Comparison of ENCODE assay signal across 25 mouse cellular contexts in the genomic region with DNA sequence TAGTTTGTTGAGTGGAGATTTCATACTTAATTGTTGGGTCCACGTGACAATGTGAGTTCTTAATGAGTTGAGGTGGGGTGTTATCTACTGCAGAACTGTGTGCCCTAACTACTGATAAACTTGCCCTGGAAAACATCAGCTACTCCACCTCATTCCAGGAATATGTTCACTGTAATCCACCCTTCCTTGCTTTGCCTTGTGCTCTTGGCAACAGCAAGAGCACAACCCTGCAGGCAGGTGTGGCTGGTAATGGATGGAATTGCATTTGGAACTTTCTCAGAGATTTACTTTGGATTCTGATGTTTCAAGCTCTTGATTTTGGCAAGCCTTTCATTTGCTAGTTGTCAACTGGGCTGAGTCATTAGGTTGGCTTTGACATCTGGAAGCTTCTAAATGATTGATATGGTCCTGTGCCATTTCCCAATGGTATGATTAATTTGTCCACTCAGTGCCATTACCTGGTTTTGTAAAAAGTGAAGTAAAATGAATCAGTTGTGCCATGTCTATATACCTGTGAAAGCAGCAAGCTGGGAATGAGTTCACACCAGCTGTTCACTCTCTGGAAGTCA.
DNase-seq lines count a peak whose midpoint lies in the region; ATAC-seq lines count a peak whose summit lies in the region.
"Had no signal": no experiment of that assay in that cellular context is flagged by ENCODE, and none has a peak within 500 bp of the region (broad histone marks: within the 10 kb centered on the region; RNA-seq: fewer than 3 reads in every experiment).

No protein-coding gene starts in this region.

- H3K9ac ChIP-seq in heart, embryonic 11.5 days (ENCODE audit: low read depth, low read length), result no peak overlapping the region
- H3K9ac ChIP-seq: forebrain, embryonic 12.5 days; forebrain, embryonic 15.5 days; heart, embryonic 12.5 days; heart, embryonic 15.5 days; hindbrain, embryonic 14.5 days had no signal

- H3K9me3 ChIP-seq in heart, embryonic 11.5 days (replicated peaks; ENCODE audit: control insufficient read depth, low read length), result 0 out of 2 replicates have a peak, but pooled peaks cover under 1% of the 10 kb centered on the region
- H3K9me3 ChIP-seq: forebrain, embryonic 12.5 days; forebrain, embryonic 15.5 days; G1E; heart, embryonic 15.5 days; hindbrain, embryonic 10.5 days had no signal

- no peak overlapping the region for H3K4me3 ChIP-seq in heart, embryonic 11.5 days (ENCODE audit: low read depth, low read length)
- H3K4me3 ChIP-seq: forebrain, embryonic 12.5 days; forebrain, embryonic 15.5 days; heart, embryonic 12.5 days; heart, embryonic 15.5 days; hindbrain, embryonic 10.5 days had no signal

- H3K4me1 ChIP-seq in heart, embryonic 11.5 days (ENCODE audit: control insufficient read depth, insufficient read depth, low read length), result no peaks in the 10 kb centered on the region
- H3K4me1 ChIP-seq: forebrain, embryonic 12.5 days; forebrain, embryonic 15.5 days; hindbrain, embryonic 10.5 days had no signal

- no peaks in the 10 kb centered on the region for H3K36me3 ChIP-seq in heart, embryonic 11.5 days (ENCODE audit: control insufficient read depth, insufficient read depth, low read length)
- H3K36me3 ChIP-seq: forebrain, embryonic 12.5 days; forebrain, embryonic 15.5 days; G1E; heart, embryonic 12.5 days; heart, embryonic 15.5 days; hindbrain, embryonic 10.5 days had no signal

- WGBS in heart, embryonic 11.5 days (ENCODE audit: insufficient replicate concordance), result 28% methylated on average over 1 of the region's 1 CpGs

- H3K27ac ChIP-seq in heart, embryonic 11.5 days (ENCODE audit: low read depth, low read length), result no peak overlapping the region
- H3K27ac ChIP-seq: forebrain, embryonic 12.5 days; forebrain, embryonic 15.5 days; heart, embryonic 15.5 days; hindbrain, embryonic 10.5 days; hindbrain, embryonic 14.5 days had no signal

- no peak overlapping the region for H3K4me2 ChIP-seq in heart, embryonic 11.5 days
- H3K4me2 ChIP-seq: forebrain, embryonic 12.5 days; forebrain, embryonic 15.5 days; heart, embryonic 12.5 days; heart, embryonic 15.5 days; hindbrain, embryonic 14.5 days had no signal

- no peak for ATAC-seq in heart, embryonic 11.5 days (replicated peaks; ENCODE audit: insufficient number of reproducible peaks, low FRiP score, low TSS enrichment)
- ATAC-seq: forebrain, embryonic 15.5 days had no signal

- peak; percentile 83 for DNase-seq in heart, adult 11 months
- DNase-seq in lung, adult 18-20 months, result peak; percentile 0 to 5
- no peak for DNase-seq in lung, postnatal 14 days
- DNase-seq in brain, adult 2 months (ENCODE audit: low read depth, low spot score), result peak; percentile 20
- peak; percentile 16 for DNase-seq in gonadal fat pad, adult 2 months (ENCODE audit: low read depth)
- DNase-seq in layer of hippocampus, adult 11-12 months (ENCODE audit: low spot score), result no peak
- DNase-seq in kidney, postnatal 14 days, result no peak
- DNase-seq: adrenal gland, adult 2 months; adrenal gland, postnatal 14 days; B cell, adult 2 months; cerebellum, adult 18-20 months; cerebellum, adult 9-10 months; cerebellum, postnatal 14 days; gastrocnemius, postnatal 25 days; heart, postnatal 10 days; heart, postnatal 36 days had no signal

- no peaks in the 10 kb centered on the region for H3K27me3 ChIP-seq in heart, embryonic 11.5 days (ENCODE audit: control insufficient read depth, insufficient read depth, low read length)
- H3K27me3 ChIP-seq: CH12.LX; forebrain, embryonic 12.5 days; forebrain, embryonic 15.5 days; heart, embryonic 12.5 days; heart, embryonic 15.5 days had no signal

Comparison
In these comparisons a context has a peak if more than half of its experiments do, and no peak if none do; other contexts are left out.
1. DNase-seq: peak in heart, adult 11 months (single experiment), lung, adult 18-20 months (2 of 2), brain, adult 2 months (single experiment) and gonadal fat pad, adult 2 months (single experiment); none in lung, postnatal 14 days (single experiment), layer of hippocampus, adult 11-12 months (single experiment) and kidney, postnatal 14 days (single experiment).